Mouse (Mus musculus) embryonic facial prominence, embryonic 10.5 days (tissue): ENCODE results near the gene Bpifc. TPM values are rescaled to one million over a fixed set of nuclear protein-coding genes. Genes with fewer than 3 reads are reported as not detected.

Experiments used
- DNase-seq: peaks from one replicate; pipeline ENCODE4 v3.0.0-alpha.2; 2017; ENCODE audit warnings: low spot score
- H3K27ac ChIP-seq: fragments of 300-500 bp; sonication (generic); replicated peaks from 2 replicates; pipeline ENCODE4 v1.5.1; 2016; ENCODE audit warnings: mild to moderate bottlenecking
- H3K27me3 ChIP-seq: fragments of 300-500 bp; sonication (generic); replicated peaks from 2 replicates; pipeline ENCODE4 v1.6.1; 2016; ENCODE audit warnings: low read depth, mild to moderate bottlenecking; ENCODE audit not compliant: poor library complexity, severe bottlenecking
- H3K36me3 ChIP-seq: fragments of 300-500 bp; sonication (generic); replicated peaks from 2 replicates; pipeline ENCODE4 v1.6.1; 2016; ENCODE audit warnings: mild to moderate bottlenecking, moderate library complexity
- H3K4me1 ChIP-seq: fragments of 300-500 bp; sonication (generic); 2 replicates; pipeline ENCODE4 v1.6.1; 2016
- H3K4me3 ChIP-seq: fragments of 300-500 bp; sonication (generic); 2 replicates; pipeline ENCODE4 v1.5.1; 2016; ENCODE audit warnings: mild to moderate bottlenecking, moderate library complexity
- H3K9me3 ChIP-seq: fragments of 300-500 bp; sonication (generic); 2 replicates; pipeline ENCODE4 v1.6.1; 2016; ENCODE audit warnings: mild to moderate bottlenecking
- WGBS: fragments of 180-500 bp; shearing (Covaris S2); methylation state at CpG from one replicate; pipeline ENCODE4 v1.1.7; 2016; 5-methylcytosine and 5-hydroxymethylcytosine counted together
- polyA plus RNA-seq: library from polyadenylated mRNA; unstranded; fragments of >200 nt; fragmentation: Nextera tagmentation; extraction: Ambion mirVana; gene quantifications from 2 replicates; pipeline ENCODE4 v1.2.1, GENCODE M21; 2016

Gene Bpifc
- polyA plus RNA-seq, 1 experiment from 2014 or later: not detected

- WGBS: 64% methylated on average over 17 of the region's 17 CpGs
- Histone ChIP-seq H3K27me3 (no peaks in the 10 kb centered on the region), H3K4me1 (0 out of 2 replicates have a peak, but pooled peaks cover 2% of the 10 kb centered on the region), H3K4me3 (no peak overlapping the region), H3K27ac (no peak overlapping the region), H3K36me3 (no peaks in the 10 kb centered on the region), H3K9me3 (no peaks in the 10 kb centered on the region)
- no peak for DNase-seq
These were observed 44.1 kb downstream of the Bpifc start for GRCm38 (mm10) chr10:85967411-85968156.

DNA sequence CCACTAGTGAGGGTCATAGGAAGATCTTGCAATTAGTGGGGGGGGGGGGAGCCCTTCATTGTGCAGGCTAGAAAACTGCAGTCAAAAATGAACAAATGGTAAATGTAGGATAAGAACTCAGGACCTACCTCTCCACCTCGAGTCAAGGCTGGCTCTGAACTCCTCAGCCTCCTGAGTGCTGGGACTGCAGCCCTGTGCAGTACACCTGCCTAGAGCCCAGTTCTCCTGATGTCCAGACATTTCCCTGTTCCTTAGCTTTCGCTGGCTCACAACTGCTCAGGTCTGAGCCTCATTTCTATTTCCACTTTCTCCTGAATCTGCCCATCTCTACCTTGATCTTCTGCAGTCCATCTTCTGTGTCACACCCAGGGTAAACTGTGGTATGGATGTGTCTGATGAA, 45.2 kb downstream of the Bpifc start:
- Histone ChIP-seq H3K9me3 (no peaks in the 10 kb centered on the region), H3K4me3 (no peak overlapping the region), H3K27me3 (no peaks in the 10 kb centered on the region), H3K27ac (no peak overlapping the region), H3K4me1 (0 out of 2 replicates have a peak, but pooled peaks cover 2% of the 10 kb centered on the region), H3K36me3 (no peaks in the 10 kb centered on the region)
- DNase-seq: no peak
- 62% methylated on average over 2 of the region's 2 CpGs for WGBS

- Histone ChIP-seq H3K27me3 (no peaks in the 10 kb centered on the region), H3K4me3 (no peak overlapping the region), H3K36me3 (no peaks in the 10 kb centered on the region), H3K9me3 (no peaks in the 10 kb centered on the region), H3K27ac (no peak overlapping the region), H3K4me1 (0 out of 2 replicates have a peak, but pooled peaks cover 2% of the 10 kb centered on the region)
- 88% methylated on average over 7 of the region's 7 CpGs for WGBS
- no peak for DNase-seq
These were observed 47.4 kb downstream of the Bpifc start for GRCm38 (mm10) chr10:85964316-85964715.

DNA sequence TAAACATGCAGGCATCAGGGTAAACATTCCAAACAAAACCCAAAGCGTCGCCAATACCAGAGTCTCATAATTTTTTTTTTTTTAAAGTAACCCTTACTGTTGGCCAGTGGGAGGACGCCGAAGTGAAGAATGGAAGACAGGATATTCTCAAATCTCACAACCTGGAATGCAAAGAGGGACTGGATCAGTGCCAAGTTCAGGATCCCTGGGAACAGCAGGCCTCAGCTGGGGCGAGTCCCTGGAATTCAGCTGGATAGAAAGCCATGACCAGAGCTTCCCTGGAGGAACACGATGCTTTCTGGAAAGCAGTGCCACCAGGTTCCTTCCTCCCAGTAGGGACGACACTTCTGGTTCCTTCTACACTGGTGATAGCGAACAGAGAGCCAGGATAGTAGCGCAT, 48.8 kb downstream of the Bpifc start:
- Histone ChIP-seq H3K36me3 (no peaks in the 10 kb centered on the region), H3K27me3 (no peaks in the 10 kb centered on the region), H3K9me3 (no peaks in the 10 kb centered on the region), H3K4me3 (no peak overlapping the region), H3K27ac (no peak overlapping the region), H3K4me1 (0 out of 2 replicates have a peak, but pooled peaks cover 2% of the 10 kb centered on the region)
- no peak for DNase-seq
- 78% methylated on average over 9 of the region's 9 CpGs for WGBS

GRCm38 (mm10) chr10:85957464-85957950, 54.2 kb downstream of the Bpifc start, which contains the start of gene Rtcb:
Gene Rtcb, minus strand, starts transcription at chr10:85957823.
- H3K9me3 ChIP-seq: no peaks in the 10 kb centered on the region
- H3K27me3 ChIP-seq: no peaks in the 10 kb centered on the region
- peak within 1 kb of the TSS; percentile 92 for H3K27ac ChIP-seq
- peak within 1 kb of the TSS; percentile 96 for H3K4me3 ChIP-seq
- under 1% methylated on average over 38 of the region's 38 CpGs for WGBS
- peaks cover 30% of the 10 kb centered on the region for H3K36me3 ChIP-seq
- H3K4me1 ChIP-seq: peaks cover 6% of the 10 kb centered on the region
- peak; percentile 96 for DNase-seq

- H3K4me3 ChIP-seq: peak overlapping the region; percentile 96
- peaks cover 36% of the 10 kb centered on the region for H3K36me3 ChIP-seq
- peak overlapping the region; percentile 92 for H3K27ac ChIP-seq
- DNase-seq: peak; percentile 15
- no peaks in the 10 kb centered on the region for H3K27me3 ChIP-seq
- no peaks in the 10 kb centered on the region for H3K9me3 ChIP-seq
- H3K4me1 ChIP-seq: peaks cover 6% of the 10 kb centered on the region
- WGBS: 7% methylated on average over 20 of the region's 20 CpGs
These were observed 54.8 kb downstream of the Bpifc start for GRCm38 (mm10) chr10:85956871-85957419.

DNA sequence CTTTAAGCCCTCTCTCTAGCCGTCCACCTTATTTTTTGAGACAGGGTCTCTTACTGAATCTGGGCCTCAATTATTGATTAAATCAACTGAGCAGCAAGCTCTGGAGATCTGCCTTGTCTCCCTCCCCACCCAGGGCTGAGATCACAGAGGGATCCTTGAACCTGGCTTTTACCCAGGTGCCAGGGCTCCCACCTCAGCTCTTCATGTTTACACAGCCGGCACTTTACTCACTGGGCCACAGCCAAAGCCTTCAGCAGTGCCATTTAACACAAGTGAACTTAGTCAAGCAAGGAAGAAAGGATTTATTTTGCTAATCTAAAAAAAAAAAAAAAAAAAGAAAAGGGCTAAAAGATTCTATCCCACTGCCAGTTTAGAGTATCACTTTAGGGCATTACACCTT, 57.3 kb downstream of the Bpifc start:
- WGBS: 86% methylated on average over 2 of the region's 2 CpGs
- Histone ChIP-seq H3K4me3 (no peak overlapping the region), H3K27ac (no peak overlapping the region), H3K9me3 (no peaks in the 10 kb centered on the region), H3K27me3 (no peaks in the 10 kb centered on the region), H3K4me1 (peaks cover 6% of the 10 kb centered on the region), H3K36me3 (peaks cover 61% of the 10 kb centered on the region)
- no peak for DNase-seq

DNA sequence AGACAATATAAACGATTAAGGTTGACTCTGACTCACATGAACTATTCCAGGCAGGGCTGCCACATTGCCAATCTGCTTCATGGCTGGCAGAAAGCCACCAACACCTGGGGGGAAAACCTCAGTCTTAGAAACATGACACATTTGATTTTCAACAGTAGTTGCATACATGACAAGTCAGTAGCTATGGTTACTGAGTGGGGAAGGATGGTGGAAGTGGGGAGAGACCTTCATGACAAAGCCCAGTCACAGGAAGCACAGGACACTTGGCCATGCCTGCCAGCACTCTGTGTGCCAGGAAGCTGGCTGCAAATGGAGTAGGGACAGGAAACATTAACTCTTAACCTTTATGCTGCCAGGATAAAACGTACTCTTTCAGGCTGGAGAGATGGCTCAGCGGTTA, 58.3 kb downstream of the Bpifc start:
- H3K4me1 ChIP-seq: peaks cover 6% of the 10 kb centered on the region
- no peaks in the 10 kb centered on the region for H3K27me3 ChIP-seq
- 89% methylated on average over 3 of the region's 3 CpGs for WGBS
- no peak overlapping the region for H3K27ac ChIP-seq
- H3K9me3 ChIP-seq: no peaks in the 10 kb centered on the region
- no peak overlapping the region for H3K4me3 ChIP-seq
- H3K36me3 ChIP-seq: peaks cover 71% of the 10 kb centered on the region
- DNase-seq: no peak

DNA sequence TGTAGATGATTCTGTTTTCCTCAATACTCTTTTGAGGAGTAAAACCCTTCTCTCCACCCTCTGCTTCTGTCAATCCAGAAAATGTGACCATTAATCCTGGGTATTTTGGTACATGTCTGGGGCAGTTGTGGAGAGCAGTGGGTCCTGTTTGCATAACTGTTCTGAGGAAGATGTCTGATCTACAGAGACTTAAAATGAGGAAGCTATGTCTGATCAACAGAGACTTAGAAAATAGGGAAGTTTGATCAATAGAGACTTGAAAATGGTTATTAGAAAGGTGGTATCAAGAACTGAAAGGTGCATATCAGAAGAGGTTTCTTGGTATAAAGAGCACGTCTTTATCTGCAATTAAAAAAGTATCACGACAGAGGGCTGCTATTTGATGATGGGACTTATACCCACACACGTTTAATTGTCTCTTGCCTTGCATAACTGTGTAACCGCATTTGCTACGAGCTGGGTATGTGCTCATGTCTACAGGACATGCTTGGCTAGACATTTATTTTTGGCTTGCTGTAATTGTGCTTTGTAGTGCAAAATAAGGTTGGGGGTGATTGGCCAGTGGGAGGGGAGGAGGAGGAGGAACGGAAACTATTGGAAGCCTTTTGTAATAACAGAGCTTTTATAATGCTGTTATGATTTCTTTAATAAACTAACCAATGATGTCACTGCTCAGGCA, 59.8 kb downstream of the Bpifc start:
- H3K27me3 ChIP-seq: no peaks in the 10 kb centered on the region
- H3K4me3 ChIP-seq: no peak overlapping the region
- H3K9me3 ChIP-seq: no peaks in the 10 kb centered on the region
- peaks cover 6% of the 10 kb centered on the region for H3K4me1 ChIP-seq
- WGBS: 91% methylated on average over 6 of the region's 6 CpGs
- H3K27ac ChIP-seq: no peak overlapping the region
- H3K36me3 ChIP-seq: peaks cover 85% of the 10 kb centered on the region
- DNase-seq: no peak

GRCm38 (mm10) chr10:85948483-85949196, 63.1 kb downstream of the Bpifc start:
- H3K27me3 ChIP-seq: no peaks in the 10 kb centered on the region
- H3K4me3 ChIP-seq: no peak overlapping the region
- no peaks in the 10 kb centered on the region for H3K9me3 ChIP-seq
- H3K36me3 ChIP-seq: peaks cover 99% of the 10 kb centered on the region
- no peaks in the 10 kb centered on the region for H3K4me1 ChIP-seq
- no peak overlapping the region for H3K27ac ChIP-seq
- WGBS: 94% methylated on average over 8 of the region's 8 CpGs
- no peak for DNase-seq

GRCm38 (mm10) chr10:85936280-85936965, 75.3 kb downstream of the Bpifc start:
- Histone ChIP-seq H3K27me3 (no peaks in the 10 kb centered on the region), H3K36me3 (peaks cover 65% of the 10 kb centered on the region), H3K27ac (no peak overlapping the region), H3K4me3 (no peak overlapping the region), H3K4me1 (no peaks in the 10 kb centered on the region), H3K9me3 (peaks cover 10% of the 10 kb centered on the region)
- no peak for DNase-seq
- WGBS: 96% methylated on average over 6 of the region's 6 CpGs

DNA sequence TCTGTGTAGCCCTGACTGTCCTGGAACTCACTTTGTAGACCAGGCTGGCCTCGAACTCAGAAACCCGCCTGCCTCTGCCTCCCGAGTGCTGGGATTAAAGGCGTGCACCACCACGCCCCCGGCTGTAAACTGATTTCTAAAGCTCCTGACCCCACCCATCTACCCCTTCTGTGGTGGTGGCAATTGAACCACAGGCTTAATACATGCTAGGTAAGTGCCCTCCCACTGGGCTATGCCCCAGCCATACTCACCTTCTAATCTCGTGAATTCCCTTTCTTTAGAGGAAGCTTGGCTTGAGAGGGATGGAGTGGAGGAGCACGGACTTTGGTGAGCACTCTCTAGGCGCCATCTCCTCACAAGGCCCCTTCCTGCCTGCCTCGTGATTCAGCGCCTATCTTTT, 81.7 kb downstream of the Bpifc start:
- Histone ChIP-seq H3K36me3 (0 out of 2 replicates have a peak, but pooled peaks cover under 1% of the 10 kb centered on the region), H3K9me3 (no peaks in the 10 kb centered on the region), H3K4me1 (peaks cover 20% of the 10 kb centered on the region), H3K27me3 (peaks cover 36% of the 10 kb centered on the region), H3K27ac (no peak overlapping the region), H3K4me3 (no peak overlapping the region)
- DNase-seq: no peak
- 92% methylated on average over 11 of the region's 11 CpGs for WGBS
